Mouse (Mus musculus): ENCODE results near the gene Taf1. TPM values are rescaled to one million over a fixed set of nuclear protein-coding genes. Genes with fewer than 3 reads are reported as not detected.

Gene Taf1
- 0.46 and 0.64 TPM in 2 replicates for polyA plus RNA-seq (2012; rRNA removed; ENCODE audit: low replicate concordance)

DNA sequence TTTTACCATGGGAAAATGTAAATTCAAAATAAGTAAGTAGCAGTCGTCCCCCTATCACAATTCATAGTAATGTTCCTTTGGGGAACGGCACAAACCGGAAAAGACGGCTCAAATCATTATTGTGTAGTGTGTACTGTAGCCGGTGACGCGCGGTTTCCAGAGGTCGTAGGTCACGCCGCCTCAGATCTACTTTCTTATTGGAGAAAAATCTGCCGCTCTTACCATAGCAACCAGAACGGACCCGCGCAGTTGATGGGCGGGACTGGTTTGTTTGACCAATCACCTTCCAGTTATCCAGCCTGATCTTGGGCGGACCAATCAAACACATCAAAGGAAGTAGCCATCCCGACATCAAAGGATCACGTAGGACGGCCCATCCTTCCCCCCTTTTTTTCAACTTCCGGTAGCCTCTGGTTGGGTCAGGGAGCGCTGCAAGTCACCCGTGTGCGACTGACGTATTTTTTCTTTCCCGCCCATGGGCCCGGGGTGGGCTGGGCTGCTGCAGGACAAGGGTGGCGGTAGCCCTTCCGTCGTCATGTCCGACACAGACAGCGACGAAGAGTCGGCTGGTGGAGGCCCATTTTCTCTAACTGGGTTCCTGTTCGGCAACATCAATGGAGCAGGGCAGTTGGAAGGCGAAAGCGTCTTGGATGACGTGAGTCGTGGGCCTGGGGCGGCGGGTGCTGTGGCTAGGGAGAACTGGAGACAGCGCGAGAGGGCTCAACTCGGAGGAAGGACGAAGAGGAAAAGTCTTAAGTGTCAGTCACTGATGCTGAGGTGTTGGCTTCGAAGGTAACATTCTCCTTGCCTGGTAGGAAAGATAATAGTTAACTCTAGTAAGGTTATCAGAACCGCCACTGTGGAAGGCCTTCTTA is at the start of gene Taf1:
TSS of gene Taf1 (plus strand) at position 388 of the 875 bp plus-strand sequence.

DNA sequence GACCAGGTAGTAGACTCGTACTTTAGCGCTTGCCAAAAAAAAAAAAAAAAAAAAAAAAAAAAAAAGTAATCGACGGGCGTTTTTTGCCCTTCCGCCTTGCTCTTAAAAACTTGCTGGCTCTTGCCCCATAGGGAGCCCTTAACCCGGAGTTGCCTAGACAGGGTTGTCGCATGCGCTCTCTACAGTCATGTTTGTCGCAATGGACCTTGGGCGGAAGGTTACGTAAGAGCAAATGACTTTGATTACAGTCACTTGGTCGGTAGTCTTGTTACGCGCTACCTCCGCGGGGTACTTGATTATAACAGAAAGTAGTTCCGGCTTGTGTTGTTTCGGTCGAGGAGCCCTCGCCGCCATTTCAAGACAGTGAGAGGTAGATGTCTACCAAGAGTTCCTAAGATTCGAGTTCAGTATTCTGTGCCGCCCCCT is 107.2 kb downstream of the Taf1 start, which contains the start of gene Ogt:
TSS of gene Ogt (plus strand) at position 320 of the 426 bp plus-strand sequence.

Other genes starting within 250 kb of the Taf1 start
- 0.04 and 0.15 TPM in 2 replicates for gene Nlgn3, start 233.6 kb upstream of the Taf1 start, polyA plus RNA-seq (2012; rRNA removed; ENCODE audit: low replicate concordance)
- 92.5 and 157 TPM in 2 replicates for gene Gjb1, start 156.4 kb upstream of the Taf1 start, polyA plus RNA-seq (2012; rRNA removed; ENCODE audit: low replicate concordance)
- 7.0 and 11.7 TPM in 2 replicates for gene Zmym3, start 111.9 kb upstream of the Taf1 start, polyA plus RNA-seq (2012; rRNA removed; ENCODE audit: low replicate concordance)
- gene Nono, start 103.4 kb upstream of the Taf1 start, polyA plus RNA-seq (2012; rRNA removed; ENCODE audit: low replicate concordance), result 27.6 and 40.4 TPM in 2 replicates
- gene Itgb1bp2, start 83.6 kb upstream of the Taf1 start, polyA plus RNA-seq (2012; rRNA removed; ENCODE audit: low replicate concordance), result 0.13 and 0.36 TPM in 2 replicates
- 8.3 and 14.9 TPM in 2 replicates for gene Ogt, start 107.3 kb downstream of the Taf1 start, polyA plus RNA-seq (2012; rRNA removed; ENCODE audit: low replicate concordance)
- gene Cxcr3, start 201.5 kb downstream of the Taf1 start, polyA plus RNA-seq (2012; rRNA removed; ENCODE audit: low replicate concordance), result 2.9 and 4.9 TPM in 2 replicates

Measured in duodenum, adult 2 months (tissue).